Mouse (Mus musculus): ENCODE data around the gene Mdga2.

GRCm38 (mm10) chr12:66724474-66724873, 497.9 kb downstream of the Mdga2 start:
- TF ChIP-seq CTCF (IDR thresholded peaks at IDR 0.05; ENCODE audit: low read depth, low read length) (no peak), GATA1 (IDR thresholded peaks at IDR 0.05; ENCODE audit: borderline replicate concordance, low read length) (no peak), GATA2 (IDR thresholded peaks at IDR 0.05; ENCODE audit: borderline replicate concordance, low read depth, low read length) (no peak), POLR2AphosphoS5 (IDR thresholded peaks at IDR 0.05; ENCODE audit: insufficient replicate concordance, low read depth, low read length) (no peak)
